Mouse (Mus musculus) cerebellum, adult 2 months (tissue): ENCODE measurements at regions not wholly inside any gene's neighbourhood (a gene's known extent, or its start where the extent isn't known, plus 50 kb on each side); places are given as distances from the start of the nearest gene placed in this dataset.
"Not testable (repeated sequence)": the region's sequence is repeated elsewhere in the genome, so short reads cannot be mapped to it uniquely, and the experiment has no call there.

Experiments
- DNase-seq, 2 experiments: peaks; one replicate each; pipeline ENCODE4 v3.0.0; 2021
- H3K27ac ChIP-seq: fragments of 200-500 bp; 2 replicates; pipeline ENCODE4 v1.5.1; 2012; ENCODE audit warnings: low read length, control low read depth, inconsistent platforms; ENCODE audit not compliant: insufficient read depth
- H3K27me3 ChIP-seq: fragments of 200-500 bp; 2 replicates; pipeline ENCODE4 v1.6.1; 2012; ENCODE audit warnings: inconsistent platforms, mild to moderate bottlenecking, low read length, moderate library complexity; ENCODE audit not compliant: control insufficient read depth, insufficient read depth
- H3K4me1 ChIP-seq: fragments of 200-500 bp; 2 replicates; pipeline ENCODE4 v1.6.1; 2011; ENCODE audit warnings: low read length; ENCODE audit not compliant: control insufficient read depth, insufficient read depth
- H3K4me3 ChIP-seq: fragments of 200-500 bp; replicated peaks from 2 replicates; pipeline ENCODE3; 2011; ENCODE audit warnings: mild to moderate bottlenecking, low read depth, low read length, control low read depth; ENCODE audit not compliant: insufficient read depth
- WGBS: fragments of 180-500 bp; shearing (Covaris S2); methylation state at CpG from one replicate; pipeline ENCODE4 v1.1.7; 2018; 5-methylcytosine and 5-hydroxymethylcytosine counted together

- DNase-seq, H3K27me3 ChIP-seq, H3K27ac ChIP-seq, H3K4me3 ChIP-seq, H3K4me1 ChIP-seq: not testable (repeated sequence)
- WGBS: 33% methylated on average over 3 of the region's 3 CpGs
Measured at GRCm38 (mm10) chr8:71823655-71824622, 57.9 kb upstream of the Zfp709 start.

- H3K4me1 ChIP-seq, H3K27ac ChIP-seq, H3K27me3 ChIP-seq, H3K4me3 ChIP-seq, DNase-seq: not testable (repeated sequence)
- WGBS: 59% methylated on average over 1 of the region's 1 CpGs
Measured at GRCm38 (mm10) chr8:71822749-71823148, 59.1 kb upstream of the Zfp709 start.

GRCm38 (mm10) chr8:71819936-71820335 lies 61.9 kb upstream of the Zfp709 start:
- H3K27ac ChIP-seq, DNase-seq, H3K27me3 ChIP-seq, H3K4me1 ChIP-seq, H3K4me3 ChIP-seq: not testable (repeated sequence)
- WGBS: 74% methylated on average over 8 of the region's 8 CpGs

DNA sequence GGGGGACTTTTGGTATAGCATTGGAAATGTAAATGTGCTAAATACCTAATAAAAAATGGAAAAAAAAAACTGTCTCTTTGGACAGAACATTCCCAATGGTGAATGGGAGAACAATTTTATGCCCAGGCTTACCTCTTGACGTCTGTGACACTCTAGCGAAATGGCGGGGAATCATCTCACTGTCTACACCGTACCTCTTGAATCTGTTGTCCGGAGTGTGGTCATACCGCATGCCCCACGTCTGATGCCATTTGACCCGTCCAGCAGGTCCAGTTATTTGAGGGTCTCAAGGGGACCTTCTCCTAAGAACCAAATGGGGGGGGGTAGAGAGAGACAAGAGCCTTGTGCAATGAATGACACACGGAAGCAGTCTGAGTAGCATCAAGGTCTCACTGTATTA lies 62.4 kb upstream of the Zfp709 start:
- not testable (repeated sequence) for H3K27me3 ChIP-seq, H3K4me3 ChIP-seq, H3K27ac ChIP-seq, DNase-seq, H3K4me1 ChIP-seq
- 90% methylated on average over 9 of the region's 9 CpGs for WGBS

DNA sequence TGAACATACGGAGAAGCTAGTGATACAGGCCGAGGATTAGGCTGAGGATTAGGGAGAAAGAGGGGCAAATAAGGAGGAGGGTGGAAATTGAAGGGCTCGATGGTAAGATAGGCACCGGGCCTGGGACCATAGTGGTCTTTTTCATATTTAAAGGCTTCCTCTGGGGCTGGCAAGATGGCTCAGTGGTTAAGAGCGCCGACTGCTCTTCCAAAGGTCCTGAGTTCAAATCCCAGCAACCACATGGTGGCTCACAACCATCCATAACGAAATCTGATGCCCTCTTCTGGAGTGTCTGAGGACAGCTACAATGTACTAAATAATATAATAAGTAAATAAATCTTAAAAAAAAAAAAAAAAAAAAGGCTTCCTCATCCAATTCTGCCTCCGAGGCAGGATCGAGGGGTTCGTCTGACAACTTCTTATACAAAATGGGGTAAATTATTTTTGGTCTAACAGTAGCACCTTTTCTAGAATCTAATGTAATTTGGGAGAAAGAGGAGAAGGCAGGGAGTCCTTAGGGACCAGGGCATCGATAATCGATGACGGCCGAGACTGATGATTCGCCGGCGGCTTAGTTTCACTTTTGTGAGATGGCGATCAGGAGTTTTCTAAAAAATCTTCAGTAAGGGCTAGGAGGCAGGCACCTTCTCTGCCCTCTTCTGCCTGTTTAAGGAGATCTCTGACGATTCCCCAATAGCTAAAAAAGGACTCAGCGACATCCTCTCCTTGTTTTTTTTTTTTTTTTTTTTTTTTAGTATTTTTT lies 65.4 kb upstream of the Zfp709 start:
- DNase-seq, H3K27me3 ChIP-seq, H3K27ac ChIP-seq, H3K4me1 ChIP-seq, H3K4me3 ChIP-seq: not testable (repeated sequence)
- 91% methylated on average over 20 of the region's 20 CpGs for WGBS

GRCm38 (mm10) chr8:71815813-71816212 lies 66.0 kb upstream of the Zfp709 start:
- not testable (repeated sequence) for DNase-seq, H3K4me3 ChIP-seq, H3K27me3 ChIP-seq, H3K27ac ChIP-seq, H3K4me1 ChIP-seq
- WGBS: 95% methylated on average over 5 of the region's 5 CpGs

GRCm38 (mm10) chr8:71814740-71815514 lies 66.9 kb upstream of the Zfp709 start:
- not testable (repeated sequence) for DNase-seq, H3K27me3 ChIP-seq, H3K4me3 ChIP-seq, H3K4me1 ChIP-seq, H3K27ac ChIP-seq
- 71% methylated on average over 14 of the region's 14 CpGs for WGBS

GRCm38 (mm10) chr8:71813889-71814288 lies 67.9 kb upstream of the Zfp709 start:
- not testable (repeated sequence) for DNase-seq, H3K27me3 ChIP-seq, H3K4me3 ChIP-seq, H3K4me1 ChIP-seq, H3K27ac ChIP-seq
- 91% methylated on average over 4 of the region's 4 CpGs for WGBS

GRCm38 (mm10) chr8:71813239-71813638 lies 68.6 kb upstream of the Zfp709 start:
- 81% methylated on average over 8 of the region's 8 CpGs for WGBS
- not testable (repeated sequence) for DNase-seq, H3K4me3 ChIP-seq

GRCm38 (mm10) chr8:71807788-71808187 lies 74.0 kb upstream of the Zfp709 start:
- H3K4me3 ChIP-seq, H3K27ac ChIP-seq, H3K27me3 ChIP-seq, DNase-seq, H3K4me1 ChIP-seq: not testable (repeated sequence)
- 81% methylated on average over 3 of the region's 4 CpGs for WGBS

More at GRCm38 (mm10) chr8:71813239-71813638, 68.6 kb upstream of the Zfp709 start:
- not testable (repeated sequence) for H3K27ac ChIP-seq, H3K4me1 ChIP-seq, H3K27me3 ChIP-seq

DNA sequence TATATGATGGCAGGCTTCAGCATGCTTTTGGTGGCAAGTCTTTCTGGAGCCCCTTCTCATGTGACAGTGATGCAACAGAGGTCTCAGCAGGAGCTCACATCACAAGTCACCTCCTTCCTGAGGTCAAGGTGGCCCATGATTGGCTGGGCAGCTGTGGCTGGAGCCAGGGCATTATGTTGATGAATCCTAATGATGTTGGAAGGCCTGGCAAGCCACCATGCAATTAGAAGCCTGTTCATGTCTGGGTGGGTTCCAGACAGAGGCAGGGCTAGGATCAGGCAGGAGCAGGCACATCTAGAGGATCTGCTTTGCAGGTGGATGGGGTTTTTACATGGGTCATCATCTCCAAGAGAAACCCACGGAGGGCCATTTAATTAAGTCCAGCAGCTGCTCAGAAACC lies 77.2 kb upstream of the Zfp709 start:
- 56% methylated on average over 1 of the region's 1 CpGs for WGBS
- H3K27ac ChIP-seq, H3K27me3 ChIP-seq, H3K4me3 ChIP-seq, DNase-seq, H3K4me1 ChIP-seq: not testable (repeated sequence)

DNA sequence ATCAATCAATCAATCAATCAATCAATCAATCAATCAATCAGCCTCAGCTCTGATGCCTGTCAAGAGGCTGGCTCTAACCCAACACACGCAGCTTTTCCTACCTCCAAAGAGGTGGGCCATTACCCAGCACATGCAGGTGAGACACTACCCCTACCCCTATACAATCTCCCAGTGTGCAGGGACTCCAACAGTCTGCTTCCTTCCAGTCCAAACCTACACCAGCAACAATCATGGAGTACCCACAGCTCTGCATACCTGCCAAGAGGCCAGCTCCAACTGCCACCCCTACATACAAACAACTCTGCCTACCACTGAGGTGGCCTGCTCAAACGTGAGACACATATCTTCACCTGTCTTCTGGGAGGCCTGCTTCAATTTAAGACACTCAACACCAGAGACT lies 76.7 kb upstream of the Fcho1 start:
- H3K4me3 ChIP-seq, H3K4me1 ChIP-seq, H3K27ac ChIP-seq, H3K27me3 ChIP-seq, DNase-seq: not testable (repeated sequence)
- 64% methylated on average over 2 of the region's 2 CpGs for WGBS
